Mouse (Mus musculus) thymus, postnatal 4 days (tissue): ENCODE results near the gene Lsg1.

Experiments used
- DNase-seq: peaks from one replicate; pipeline ENCODE4 v3.0.0; 2021

The Lsg1 gene

GRCm38 (mm10) chr16:30600431-30601045, 13.1 kb upstream of the Lsg1 start:
- peak; percentile 68 for DNase-seq

- DNase-seq = peak; percentile 80
Measured at GRCm38 (mm10) chr16:30599491-30600268, 12.3 kb upstream of the Lsg1 start, which contains the start of gene Fam43a. Fam43a (plus strand) TSS chr16:30599723.

- peak; percentile 91 for DNase-seq
Measured at GRCm38 (mm10) chr16:30596959-30597681, 9.7 kb upstream of the Lsg1 start.

GRCm38 (mm10) chr16:30595835-30596557, 8.6 kb upstream of the Lsg1 start:
- no peak for DNase-seq

GRCm38 (mm10) chr16:30595356-30595755, 8.0 kb upstream of the Lsg1 start:
- DNase-seq = no peak

GRCm38 (mm10) chr16:30591990-30592389, 4.6 kb upstream of the Lsg1 start:
- DNase-seq = peak; percentile 58

- no peak for DNase-seq
Measured at GRCm38 (mm10) chr16:30590264-30591209, 3.1 kb upstream of the Lsg1 start.

GRCm38 (mm10) chr16:30586935-30587493, 378 bp downstream of the Lsg1 start:
- no peak for DNase-seq

GRCm38 (mm10) chr16:30580765-30581164, 6.6 kb downstream of the Lsg1 start:
- DNase-seq = no peak

- no peak for DNase-seq
Measured at GRCm38 (mm10) chr16:30576392-30576791, 11.0 kb downstream of the Lsg1 start.

GRCm38 (mm10) chr16:30575815-30576214, 11.6 kb downstream of the Lsg1 start:
- no peak for DNase-seq

GRCm38 (mm10) chr16:30572239-30572638, 15.2 kb downstream of the Lsg1 start:
- no peak for DNase-seq

- no peak for DNase-seq
Measured at GRCm38 (mm10) chr16:30571378-30571777, 16.0 kb downstream of the Lsg1 start.

- no peak for DNase-seq
Measured at GRCm38 (mm10) chr16:30570173-30570572, 17.2 kb downstream of the Lsg1 start.

- no peak for DNase-seq
Measured at GRCm38 (mm10) chr16:30565631-30566030, 21.8 kb downstream of the Lsg1 start.

- no peak for DNase-seq
Measured at GRCm38 (mm10) chr16:30560601-30561000, 26.8 kb downstream of the Lsg1 start.

GRCm38 (mm10) chr16:30559312-30559992, 27.9 kb downstream of the Lsg1 start:
- no peak for DNase-seq

GRCm38 (mm10) chr16:30554109-30554508, 33.3 kb downstream of the Lsg1 start:
- no peak for DNase-seq

- DNase-seq = no peak
Measured at GRCm38 (mm10) chr16:30552621-30553338, 34.6 kb downstream of the Lsg1 start.

GRCm38 (mm10) chr16:30550748-30551192, 36.6 kb downstream of the Lsg1 start, which contains the start of gene Tmem44:
Tmem44 (minus strand) TSS chr16:30550842.
- DNase-seq = no peak
